Mouse (Mus musculus): Measurements from ENCODE around the gene Hoxc8. TPM values are rescaled to one million over a fixed set of nuclear protein-coding genes. Genes with fewer than 3 reads are reported as not detected.
A peak's percentile ranks its signal among the peaks of the same experiment; 100 is the strongest.

Gene Hoxc8
- polyA plus RNA-seq, 1 experiment from 2014 or later, result 2.5 TPM

DNA sequence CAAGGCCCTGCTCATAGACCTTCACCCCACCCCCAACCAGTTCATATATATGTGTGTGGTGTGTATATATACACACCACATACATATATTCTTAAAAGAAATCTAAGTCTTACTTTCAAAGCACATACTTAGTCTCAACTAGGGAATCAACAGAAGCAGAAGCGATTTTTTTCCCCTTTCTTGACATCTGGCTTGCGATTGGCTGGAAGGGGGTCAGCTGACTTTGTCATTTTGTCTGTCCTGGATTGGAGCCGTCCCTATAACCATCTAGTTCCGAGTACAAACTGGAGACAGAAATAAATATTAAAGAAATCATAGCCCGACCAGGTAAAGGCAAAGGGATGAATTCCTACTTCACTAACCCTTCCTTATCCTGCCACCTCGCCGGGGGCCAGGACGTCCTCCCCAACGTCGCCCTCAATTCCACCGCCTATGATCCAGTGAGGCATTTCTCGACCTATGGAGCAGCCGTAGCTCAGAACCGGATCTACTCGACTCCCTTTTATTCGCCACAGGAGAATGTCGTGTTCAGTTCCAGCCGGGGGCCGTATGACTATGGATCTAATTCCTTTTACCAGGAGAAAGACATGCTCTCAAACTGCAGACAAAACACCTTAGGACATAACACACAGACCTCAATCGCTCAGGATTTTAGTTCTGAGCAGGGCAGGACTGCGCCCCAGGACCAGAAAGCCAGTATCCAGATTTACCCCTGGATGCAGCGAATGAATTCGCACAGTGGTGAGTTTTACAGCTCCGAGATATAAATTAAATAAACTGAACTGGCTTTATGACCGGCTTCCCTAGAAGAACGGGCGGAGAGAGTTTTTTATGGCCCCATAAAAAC is 19.1 kb downstream of the Hoxc8 start:
- no peak for ATAC-seq (ENCODE audit: insufficient read depth, low FRiP score)
- WGBS, result 6% methylated on average over 27 of the region's 27 CpGs
- peak overlapping the region; percentile 82 for H3K27ac ChIP-seq (ENCODE audit: low read length)
- no peaks in the 10 kb centered on the region for H3K9me3 ChIP-seq (replicated peaks; ENCODE audit: control insufficient read depth, low read length)
- H3K27me3 ChIP-seq (ENCODE audit: control insufficient read depth, insufficient read depth, low read length), result peaks cover 86% of the 10 kb centered on the region
- H3K4me3 ChIP-seq (replicated peaks; ENCODE audit: low read length), result peak overlapping the region; percentile 42
- H3K36me3 ChIP-seq (ENCODE audit: control insufficient read depth, insufficient read depth, low read length), result no peaks in the 10 kb centered on the region
- peak overlapping the region; percentile 53 for H3K4me2 ChIP-seq (ENCODE audit: low read depth, low read length)
- H3K9ac ChIP-seq (ENCODE audit: low read length), result peak overlapping the region; percentile 69
- H3K4me1 ChIP-seq (ENCODE audit: control insufficient read depth, insufficient read depth, low read length), result peaks cover 9% of the 10 kb centered on the region; the same call in 1 of the 2 replicates

DNA sequence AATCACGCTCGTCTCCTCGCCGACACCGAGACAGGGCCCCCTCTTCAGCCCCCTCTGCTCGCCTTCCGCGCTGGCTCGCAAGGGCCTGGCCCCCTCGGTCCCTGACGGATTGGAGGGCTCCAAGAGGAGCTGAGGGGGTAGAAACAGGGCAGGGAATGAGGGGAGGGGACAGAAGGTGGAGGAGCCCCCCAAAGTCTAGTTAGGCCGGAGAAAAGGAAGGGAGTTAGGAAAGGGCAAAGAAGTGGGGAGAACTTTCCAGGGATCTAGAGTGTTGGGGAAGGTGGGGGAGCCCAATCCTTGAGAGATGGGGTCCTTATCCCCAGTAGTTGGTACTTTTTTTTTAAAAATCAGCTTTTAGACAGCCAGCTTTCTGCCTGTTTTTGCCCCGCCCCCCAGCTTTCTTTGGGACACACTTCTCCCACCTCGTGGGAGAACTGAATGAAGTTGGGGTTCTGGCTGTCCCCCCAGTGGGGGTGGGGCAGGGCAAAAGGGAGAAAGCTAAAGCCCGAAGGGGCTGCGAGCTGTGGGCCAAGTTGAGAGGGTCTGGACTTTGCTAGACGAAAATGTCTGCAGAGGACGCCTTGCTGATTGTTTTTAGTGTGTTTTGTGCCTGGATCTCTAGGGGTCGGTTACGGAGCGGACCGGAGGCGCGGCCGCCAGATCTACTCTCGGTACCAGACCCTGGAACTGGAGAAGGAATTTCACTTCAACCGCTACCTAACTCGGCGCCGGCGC is 19.9 kb downstream of the Hoxc8 start:
- Histone ChIP-seq H3K9ac (ENCODE audit: low read length) (peak overlapping the region; percentile 69), H3K4me1 (ENCODE audit: control insufficient read depth, insufficient read depth, low read length) (peaks cover 9% of the 10 kb centered on the region; the same call in 1 of the 2 replicates), H3K4me2 (ENCODE audit: low read depth, low read length) (peak overlapping the region; percentile 53), H3K27ac (ENCODE audit: low read length) (peak overlapping the region; percentile 82), H3K36me3 (ENCODE audit: control insufficient read depth, insufficient read depth, low read length) (no peaks in the 10 kb centered on the region), H3K27me3 (ENCODE audit: control insufficient read depth, insufficient read depth, low read length) (peaks cover 80% of the 10 kb centered on the region), H3K9me3 (replicated peaks; ENCODE audit: control insufficient read depth, low read length) (no peaks in the 10 kb centered on the region), H3K4me3 (replicated peaks; ENCODE audit: low read length) (peak overlapping the region; percentile 42)
- 12% methylated on average over 31 of the region's 31 CpGs for WGBS
- ATAC-seq (ENCODE audit: insufficient read depth, low FRiP score), result no peak

DNA sequence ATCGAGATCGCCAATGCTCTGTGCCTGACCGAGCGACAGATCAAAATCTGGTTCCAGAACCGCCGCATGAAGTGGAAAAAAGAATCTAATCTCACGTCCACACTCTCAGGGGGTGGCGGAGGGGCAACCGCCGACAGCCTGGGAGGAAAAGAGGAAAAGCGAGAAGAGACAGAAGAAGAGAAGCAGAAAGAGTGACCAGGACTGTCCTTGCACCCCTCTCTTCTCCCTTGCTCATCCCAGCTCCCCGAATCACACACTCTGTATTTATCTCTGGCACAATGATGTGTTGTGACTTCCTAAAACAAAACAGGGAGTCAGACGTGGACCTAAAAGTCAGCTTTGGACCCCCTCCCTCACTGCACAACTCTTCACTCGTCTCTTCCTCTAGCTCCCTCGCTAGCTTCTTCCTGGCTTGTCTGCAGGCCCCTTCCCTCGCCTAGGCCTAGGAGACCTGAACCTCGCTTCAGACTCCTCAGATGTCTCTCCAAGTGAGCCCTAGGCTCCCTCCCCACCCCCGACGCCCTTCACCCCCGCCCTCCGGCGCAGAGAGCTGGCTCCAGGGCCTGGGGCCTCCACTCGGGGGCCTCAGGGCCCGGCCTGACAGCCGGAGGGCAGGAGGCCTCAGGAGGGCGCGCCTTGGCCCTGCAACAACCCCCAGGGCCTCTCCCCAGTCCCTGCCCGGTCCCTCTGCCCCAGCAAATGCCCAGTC is 20.6 kb downstream of the Hoxc8 start:
- H3K36me3 ChIP-seq (ENCODE audit: control insufficient read depth, insufficient read depth, low read length), result no peaks in the 10 kb centered on the region
- peak overlapping the region; percentile 82 for H3K27ac ChIP-seq (ENCODE audit: low read length)
- peak overlapping the region; percentile 42 for H3K4me3 ChIP-seq (replicated peaks; ENCODE audit: low read length)
- H3K4me2 ChIP-seq (ENCODE audit: low read depth, low read length), result peak overlapping the region; percentile 53
- peak overlapping the region; percentile 69 for H3K9ac ChIP-seq (ENCODE audit: low read length)
- no peak for ATAC-seq (ENCODE audit: insufficient read depth, low FRiP score)
- peaks cover 13% of the 10 kb centered on the region; the same call in 1 of the 2 replicates for H3K4me1 ChIP-seq (ENCODE audit: control insufficient read depth, insufficient read depth, low read length)
- 22% methylated on average over 28 of the region's 28 CpGs for WGBS
- peaks cover 80% of the 10 kb centered on the region for H3K27me3 ChIP-seq (ENCODE audit: control insufficient read depth, insufficient read depth, low read length)
- H3K9me3 ChIP-seq (replicated peaks; ENCODE audit: control insufficient read depth, low read length), result no peaks in the 10 kb centered on the region

DNA sequence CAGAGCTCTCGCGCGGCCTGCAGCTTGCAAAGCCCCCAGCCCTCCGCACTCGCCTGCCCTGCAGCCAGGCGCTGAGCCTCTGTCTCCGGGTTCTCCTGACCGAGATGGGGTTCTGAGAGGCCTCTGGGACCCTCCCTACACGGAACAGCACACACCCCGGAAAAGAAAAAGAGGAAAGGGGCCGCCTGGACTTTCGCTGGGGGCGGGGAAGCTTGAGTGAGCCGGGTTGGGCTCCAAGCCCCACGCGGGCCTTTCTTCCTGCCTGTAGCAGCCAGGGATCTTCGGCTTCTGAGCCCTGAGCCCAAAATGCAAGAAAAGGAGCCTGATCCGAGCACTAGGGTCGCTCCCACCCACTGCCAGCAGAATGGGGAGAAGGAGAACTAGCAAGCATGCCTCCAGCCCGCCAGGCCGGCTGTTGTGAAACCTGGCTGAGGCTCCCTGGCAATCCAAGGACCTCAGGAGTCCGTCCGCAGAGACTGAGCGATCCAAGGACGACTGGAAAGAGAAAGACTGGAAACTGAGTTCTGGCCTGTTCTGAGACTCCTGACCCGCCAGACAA is 21.6 kb downstream of the Hoxc8 start:
- Histone ChIP-seq H3K27ac (ENCODE audit: low read length) (peak overlapping the region; percentile 79), H3K4me2 (ENCODE audit: low read depth, low read length) (peak overlapping the region; percentile 50), H3K36me3 (ENCODE audit: control insufficient read depth, insufficient read depth, low read length) (no peaks in the 10 kb centered on the region), H3K27me3 (ENCODE audit: control insufficient read depth, insufficient read depth, low read length) (peaks cover 77% of the 10 kb centered on the region), H3K4me3 (replicated peaks; ENCODE audit: low read length) (peak overlapping the region; percentile 41), H3K9me3 (replicated peaks; ENCODE audit: control insufficient read depth, low read length) (no peaks in the 10 kb centered on the region), H3K9ac (ENCODE audit: low read length) (peak overlapping the region; percentile 74), H3K4me1 (ENCODE audit: control insufficient read depth, insufficient read depth, low read length) (peaks cover 17% of the 10 kb centered on the region; the same call in 1 of the 2 replicates)
- ATAC-seq (ENCODE audit: insufficient read depth, low FRiP score), result 0 out of 2 replicates have a peak, but pooled peaks have one; percentile 13
- 23% methylated on average over 26 of the region's 26 CpGs for WGBS

GRCm38 (mm10) chr15:103013238-103013984 is 23.0 kb downstream of the Hoxc8 start:
- Histone ChIP-seq H3K4me2 (ENCODE audit: low read depth, low read length) (peak overlapping the region; percentile 69), H3K4me1 (ENCODE audit: control insufficient read depth, insufficient read depth, low read length) (peaks cover 22% of the 10 kb centered on the region; the same call in 1 of the 2 replicates), H3K9me3 (replicated peaks; ENCODE audit: control insufficient read depth, low read length) (no peaks in the 10 kb centered on the region), H3K9ac (ENCODE audit: low read length) (peak overlapping the region; percentile 84), H3K27me3 (ENCODE audit: control insufficient read depth, insufficient read depth, low read length) (peaks cover 68% of the 10 kb centered on the region), H3K36me3 (ENCODE audit: control insufficient read depth, insufficient read depth, low read length) (no peaks in the 10 kb centered on the region), H3K4me3 (replicated peaks; ENCODE audit: low read length) (peak overlapping the region; percentile 62), H3K27ac (ENCODE audit: low read length) (peak overlapping the region; percentile 98)
- 5% methylated on average over 17 of the region's 17 CpGs for WGBS
- ATAC-seq (ENCODE audit: insufficient read depth, low FRiP score), result peak; percentile 47; the same call in 1 of the 2 replicates

- no peaks in the 10 kb centered on the region for H3K36me3 ChIP-seq (ENCODE audit: control insufficient read depth, insufficient read depth, low read length)
- H3K4me3 ChIP-seq (replicated peaks; ENCODE audit: low read length), result peak overlapping the region; percentile 62
- H3K4me2 ChIP-seq (ENCODE audit: low read depth, low read length), result peak overlapping the region; percentile 69
- H3K4me1 ChIP-seq (ENCODE audit: control insufficient read depth, insufficient read depth, low read length), result peaks cover 22% of the 10 kb centered on the region; the same call in 1 of the 2 replicates
- H3K9ac ChIP-seq (ENCODE audit: low read length), result peak overlapping the region; percentile 84
- H3K9me3 ChIP-seq (replicated peaks; ENCODE audit: control insufficient read depth, low read length), result no peaks in the 10 kb centered on the region
- peaks cover 59% of the 10 kb centered on the region for H3K27me3 ChIP-seq (ENCODE audit: control insufficient read depth, insufficient read depth, low read length)
- peak; percentile 37; the same call in 1 of the 2 replicates for ATAC-seq (ENCODE audit: insufficient read depth, low FRiP score)
- under 1% methylated on average over 57 of the region's 57 CpGs for WGBS
- H3K27ac ChIP-seq (ENCODE audit: low read length), result peak overlapping the region; percentile 98
Observed at GRCm38 (mm10) chr15:103014166-103015008, 24.0 kb downstream of the Hoxc8 start.

GRCm38 (mm10) chr15:103015009-103015399 is 24.6 kb downstream of the Hoxc8 start:
- no peaks in the 10 kb centered on the region for H3K36me3 ChIP-seq (ENCODE audit: control insufficient read depth, insufficient read depth, low read length)
- peak overlapping the region; percentile 84 for H3K9ac ChIP-seq (ENCODE audit: low read length)
- no peaks in the 10 kb centered on the region for H3K9me3 ChIP-seq (replicated peaks; ENCODE audit: control insufficient read depth, low read length)
- peak overlapping the region; percentile 69 for H3K4me2 ChIP-seq (ENCODE audit: low read depth, low read length)
- WGBS, result 4% methylated on average over 25 of the region's 28 CpGs
- 0 out of 2 replicates have a peak, but pooled peaks have one; percentile 31 for ATAC-seq (ENCODE audit: insufficient read depth, low FRiP score)
- peak overlapping the region; percentile 98 for H3K27ac ChIP-seq (ENCODE audit: low read length)
- peak overlapping the region; percentile 62 for H3K4me3 ChIP-seq (replicated peaks; ENCODE audit: low read length)
- H3K27me3 ChIP-seq (ENCODE audit: control insufficient read depth, insufficient read depth, low read length), result peaks cover 57% of the 10 kb centered on the region
- peaks cover 22% of the 10 kb centered on the region; the same call in 1 of the 2 replicates for H3K4me1 ChIP-seq (ENCODE audit: control insufficient read depth, insufficient read depth, low read length)
